Mouse (Mus musculus) E14TG2a.4 (cell line): ENCODE measurements around the gene Igfbpl1.

ENCODE experiments used
- H3K27me3 ChIP-seq: 2 replicates; pipeline ENCODE4 v1.6.1; 2014; ENCODE audit warnings: low read length, control low read depth; ENCODE audit not compliant: insufficient read depth
- H3K36me3 ChIP-seq: 2 replicates; pipeline ENCODE4 v1.6.1; 2014; ENCODE audit warnings: low read length, control low read depth; ENCODE audit not compliant: insufficient read depth
- H3K4me1 ChIP-seq: replicated peaks from 2 replicates; pipeline ENCODE4 v1.6.1; 2014; ENCODE audit warnings: low read depth, low read length, control low read depth
- H3K4me3 ChIP-seq: replicated peaks from 2 replicates; pipeline ENCODE4 v1.5.1; 2014; ENCODE audit warnings: mild to moderate bottlenecking, low read length
- H3K9me3 ChIP-seq: 2 replicates; pipeline ENCODE4 v1.6.1; 2014; ENCODE audit warnings: low read length, control low read depth
- CTCF ChIP-seq: conservative IDR thresholded peaks from 2 replicates; pipeline ENCODE4 v1.5.1; 2014; ENCODE audit warnings: low read length
- NANOG ChIP-seq: IDR thresholded peaks from 2 replicates; pipeline ENCODE4 v1.6.1; 2014; ENCODE audit warnings: borderline replicate concordance, low read length, mixed read lengths
- POU5F1 ChIP-seq: IDR thresholded peaks from 2 replicates; pipeline ENCODE4 v1.6.1; 2014; ENCODE audit warnings: low read length, borderline replicate concordance

The Igfbpl1 gene

DNA sequence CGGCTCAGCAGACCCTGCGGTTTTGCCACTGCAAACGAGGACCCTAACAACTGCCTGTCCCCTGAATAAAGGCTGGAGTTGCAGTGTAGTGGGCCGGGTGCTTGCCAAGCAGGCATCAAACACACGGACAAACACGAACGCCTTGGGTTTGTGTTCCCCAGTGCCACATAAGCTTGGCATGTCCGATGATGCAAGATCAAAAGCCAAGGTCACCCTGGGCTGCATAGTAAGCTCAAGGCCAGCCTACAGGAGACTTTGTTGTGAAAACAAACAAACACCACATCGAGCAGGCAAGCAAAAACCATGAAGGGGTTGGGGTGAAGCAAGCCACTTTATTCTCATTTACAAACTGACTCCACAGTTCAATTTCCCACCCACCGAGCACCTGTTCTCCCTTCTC lies 57.6 kb downstream of the Igfbpl1 start:
- H3K9me3 ChIP-seq: no peaks in the 10 kb centered on the region
- H3K4me1 ChIP-seq: peaks cover 95% of the 10 kb centered on the region
- TF ChIP-seq CTCF (no peak), POU5F1 (no peak), NANOG (no peak)
- H3K27me3 ChIP-seq: peaks cover 31% of the 10 kb centered on the region
- no peaks in the 10 kb centered on the region for H3K36me3 ChIP-seq
- 0 out of 2 replicates have a peak overlapping the region, but pooled peaks have one; percentile 20 for H3K4me3 ChIP-seq

DNA sequence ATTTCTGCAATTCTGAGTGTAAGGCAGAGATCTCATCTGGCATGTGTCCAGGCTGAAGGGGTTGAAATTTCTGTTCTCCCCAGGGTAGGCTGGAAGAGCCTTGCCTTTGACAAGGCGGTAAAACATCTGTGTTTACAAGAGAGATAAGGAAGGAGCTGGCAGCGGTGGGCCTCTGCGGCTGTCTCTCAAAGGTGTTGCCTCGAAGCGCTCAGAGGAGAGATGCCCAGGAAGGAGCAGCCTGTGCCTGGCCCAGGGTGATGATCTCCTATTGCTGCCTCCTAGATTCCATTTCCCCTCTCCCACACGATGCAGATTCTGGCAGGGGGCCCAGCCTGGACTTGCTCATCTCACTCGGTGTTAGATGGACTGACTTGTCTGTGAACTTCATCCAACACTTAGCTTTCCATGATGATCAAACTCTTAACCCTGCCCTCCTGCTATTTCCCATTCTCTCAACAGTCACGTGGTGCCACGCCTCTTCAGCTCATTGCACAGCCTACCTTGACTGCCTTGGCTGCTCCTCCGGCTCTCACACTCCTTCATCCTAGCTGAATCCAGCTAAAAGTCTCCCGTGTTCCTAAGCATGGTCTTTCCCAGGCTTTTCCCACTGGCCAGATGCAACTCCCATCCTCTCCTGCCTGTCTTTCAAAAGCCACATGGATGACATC lies 58.7 kb downstream of the Igfbpl1 start:
- H3K4me3 ChIP-seq: no peak overlapping the region
- H3K27me3 ChIP-seq: peaks cover 31% of the 10 kb centered on the region
- no peaks in the 10 kb centered on the region for H3K9me3 ChIP-seq
- TF ChIP-seq POU5F1 (no peak), CTCF (no peak), NANOG (no peak)
- no peaks in the 10 kb centered on the region for H3K36me3 ChIP-seq
- H3K4me1 ChIP-seq: peaks cover 98% of the 10 kb centered on the region

DNA sequence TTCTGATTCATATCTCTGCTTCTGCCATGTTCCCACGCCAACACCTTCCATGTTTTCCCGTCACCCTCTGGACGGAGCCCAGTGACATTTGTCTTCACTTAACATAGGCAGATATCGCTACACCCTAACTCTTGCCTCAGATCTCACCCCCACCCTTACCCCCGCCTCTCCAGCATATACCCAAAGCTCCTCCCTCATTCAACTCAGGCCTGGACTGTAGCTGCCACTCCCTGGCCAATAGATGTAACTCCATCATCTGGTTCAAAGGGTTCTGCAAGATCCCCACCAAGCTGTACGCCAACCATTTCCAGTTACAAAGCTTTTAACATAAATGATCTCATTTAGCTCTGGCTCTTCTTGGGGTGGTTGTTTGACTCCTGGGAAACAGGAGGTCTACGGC lies 59.9 kb downstream of the Igfbpl1 start:
- H3K27me3 ChIP-seq: peaks cover 31% of the 10 kb centered on the region
- peaks cover 2% of the 10 kb centered on the region for H3K9me3 ChIP-seq
- no peak overlapping the region for H3K4me3 ChIP-seq
- TF ChIP-seq NANOG (no peak), CTCF (no peak), POU5F1 (no peak)
- no peaks in the 10 kb centered on the region for H3K36me3 ChIP-seq
- peaks cover 94% of the 10 kb centered on the region for H3K4me1 ChIP-seq

- peaks cover 31% of the 10 kb centered on the region for H3K27me3 ChIP-seq
- H3K4me1 ChIP-seq: peaks cover 85% of the 10 kb centered on the region
- H3K4me3 ChIP-seq: peak overlapping the region; percentile 55
- TF ChIP-seq CTCF (no peak), POU5F1 (no peak), NANOG (no peak)
- H3K9me3 ChIP-seq: peaks cover 9% of the 10 kb centered on the region
- no peaks in the 10 kb centered on the region for H3K36me3 ChIP-seq
These were observed 61.0 kb downstream of the Igfbpl1 start for GRCm38 (mm10) chr4:45765565-45766201.

- Histone ChIP-seq H3K4me1 (peaks cover 81% of the 10 kb centered on the region), H3K36me3 (no peaks in the 10 kb centered on the region), H3K27me3 (peaks cover 31% of the 10 kb centered on the region), H3K4me3 (peak overlapping the region; percentile 55), H3K9me3 (peaks cover 9% of the 10 kb centered on the region)
- TF ChIP-seq CTCF (no peak), POU5F1 (no peak), NANOG (no peak)
These were observed 61.6 kb downstream of the Igfbpl1 start for GRCm38 (mm10) chr4:45765121-45765564.

- no peak; the same call in 1 of the 2 replicates for TF ChIP-seq POU5F1
- no peak for TF ChIP-seq NANOG
- no peak for TF ChIP-seq CTCF
- Histone ChIP-seq H3K4me3 (peak overlapping the region; percentile 69), H3K4me1 (peaks cover 81% of the 10 kb centered on the region), H3K36me3 (no peaks in the 10 kb centered on the region), H3K9me3 (peaks cover 9% of the 10 kb centered on the region), H3K27me3 (peaks cover 30% of the 10 kb centered on the region)
These were observed 62.6 kb downstream of the Igfbpl1 start for GRCm38 (mm10) chr4:45764141-45764494.

GRCm38 (mm10) chr4:45763288-45764140 lies 63.2 kb downstream of the Igfbpl1 start:
- no peak for TF ChIP-seq CTCF
- no peak for TF ChIP-seq NANOG
- no peak; the same call in 1 of the 2 replicates for TF ChIP-seq POU5F1
- Histone ChIP-seq H3K27me3 (peaks cover 27% of the 10 kb centered on the region), H3K4me1 (peaks cover 81% of the 10 kb centered on the region), H3K36me3 (no peaks in the 10 kb centered on the region), H3K4me3 (peak overlapping the region; percentile 69), H3K9me3 (peaks cover 9% of the 10 kb centered on the region)

GRCm38 (mm10) chr4:45762600-45762999 lies 64.1 kb downstream of the Igfbpl1 start:
- no peak for TF ChIP-seq NANOG
- no peak for TF ChIP-seq POU5F1
- no peak for TF ChIP-seq CTCF
- peaks cover 25% of the 10 kb centered on the region for H3K27me3 ChIP-seq
- H3K4me3 ChIP-seq: no peak overlapping the region
- H3K9me3 ChIP-seq: peaks cover 9% of the 10 kb centered on the region
- H3K36me3 ChIP-seq: no peaks in the 10 kb centered on the region
- peaks cover 81% of the 10 kb centered on the region for H3K4me1 ChIP-seq
